Mouse (Mus musculus): ENCODE data around the gene Jaml.
"Not testable (repeated sequence)": the region's sequence is repeated elsewhere in the genome, so short reads cannot be mapped to it uniquely, and the experiment has no call there.

Jaml gene

DNA sequence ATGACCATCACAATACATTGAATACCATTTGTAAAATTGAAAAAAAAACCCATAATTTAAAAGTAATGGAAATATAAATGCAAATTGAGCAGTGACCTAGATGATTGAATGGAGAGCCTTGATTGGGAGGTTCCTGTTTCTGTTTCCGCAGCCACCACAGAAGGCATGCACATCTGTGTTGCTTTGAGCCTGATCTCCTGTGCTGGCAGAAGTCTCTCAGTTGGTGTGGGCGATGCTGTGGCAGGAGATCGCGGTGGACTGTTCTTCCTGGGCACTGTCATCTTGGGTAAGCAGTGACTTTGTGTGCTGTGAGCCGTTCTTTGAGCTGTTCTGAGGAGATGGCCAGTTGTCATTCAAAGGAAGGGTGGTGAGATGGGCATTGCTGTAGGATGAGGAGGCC, at the start of gene Jaml:
TSS of gene Jaml (plus strand) at position 173 of the 400 bp plus-strand sequence.
- no peak for DNase-seq (ENCODE audit: low read depth, low spot score)

DNA sequence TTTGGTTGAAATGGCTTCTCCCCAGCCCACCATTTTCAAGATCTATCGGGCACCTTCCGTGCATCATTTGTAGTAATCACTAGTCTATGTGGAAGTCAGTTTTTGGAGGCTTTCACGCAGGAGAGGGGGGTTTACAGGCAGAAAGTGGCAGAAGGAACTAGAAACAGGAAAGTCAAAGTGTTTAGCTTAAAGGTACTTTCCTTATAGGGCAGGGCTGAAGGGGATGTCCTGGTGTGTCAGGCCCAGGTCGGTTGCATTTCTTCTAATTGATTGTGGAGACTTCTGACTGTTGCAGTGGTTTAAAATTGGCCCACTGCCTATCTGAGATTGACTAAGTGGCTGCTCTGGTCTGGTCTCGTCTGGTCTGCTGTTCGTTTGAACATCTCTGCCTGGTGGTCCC, 48.6 kb upstream of the Jaml start:
- DNase-seq (ENCODE audit: low read depth, low spot score), result no peak

DNA sequence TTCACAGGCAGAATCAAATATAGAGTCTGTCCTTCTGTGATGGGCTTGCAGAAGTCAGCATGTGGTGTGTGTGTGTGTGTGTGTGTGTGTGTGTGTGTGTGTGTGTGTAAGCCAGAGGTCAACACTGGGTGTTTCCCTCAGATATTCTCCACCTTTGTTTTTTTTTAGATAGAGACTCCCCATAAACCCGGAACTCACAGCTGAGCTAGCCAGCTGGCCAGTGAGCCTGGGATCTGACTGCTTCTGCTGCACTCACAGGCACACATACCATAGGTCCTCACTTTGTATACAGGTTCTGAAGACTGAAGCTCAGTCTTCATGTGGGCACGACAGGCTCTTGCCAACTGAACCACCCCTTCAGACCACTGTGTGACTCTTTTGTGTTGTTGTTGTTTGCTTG, 46.7 kb upstream of the Jaml start:
- DNase-seq (ENCODE audit: low read depth, low spot score), result no peak

DNA sequence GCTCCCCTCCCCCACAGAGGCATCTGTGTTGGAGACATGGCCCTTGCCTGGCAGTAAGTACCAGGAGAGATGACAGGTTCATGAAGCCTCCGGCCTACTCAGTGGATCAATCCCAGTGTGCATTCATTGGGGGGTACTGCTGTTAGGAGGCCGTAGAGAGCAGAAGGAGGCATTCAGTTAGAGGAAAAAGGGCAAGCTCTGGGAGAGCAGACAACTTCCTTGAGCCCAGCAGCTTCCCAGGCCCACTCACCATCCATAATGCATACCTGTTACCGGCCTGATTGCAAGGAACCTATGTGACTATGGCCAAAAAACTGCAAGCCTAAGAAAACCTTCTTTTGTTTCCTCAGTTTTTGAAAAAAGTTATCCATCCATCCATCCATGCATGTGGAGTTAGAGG, 44.5 kb upstream of the Jaml start:
- no peak for DNase-seq (ENCODE audit: low read depth, low spot score)

DNA sequence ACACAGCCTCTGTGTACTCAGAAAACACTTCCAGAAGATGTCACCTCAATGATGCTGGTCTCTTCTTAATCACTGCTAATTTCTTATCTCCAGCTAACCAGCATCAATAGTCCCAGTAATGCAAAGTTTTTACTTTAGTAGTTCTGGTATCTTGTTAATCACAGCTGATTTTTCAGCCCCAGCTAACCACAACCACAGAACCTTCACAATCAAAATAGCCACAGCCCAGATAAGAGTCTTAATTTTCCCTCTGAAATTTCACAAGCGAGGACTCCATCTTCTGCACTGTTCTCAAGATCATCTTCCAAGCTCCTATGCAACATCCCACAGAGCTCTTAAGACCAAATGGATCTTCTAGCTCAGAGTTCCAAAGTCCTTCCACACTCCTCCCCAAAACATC, 41.2 kb upstream of the Jaml start:
- DNase-seq (ENCODE audit: low read depth, low spot score), result not testable (repeated sequence)

DNA sequence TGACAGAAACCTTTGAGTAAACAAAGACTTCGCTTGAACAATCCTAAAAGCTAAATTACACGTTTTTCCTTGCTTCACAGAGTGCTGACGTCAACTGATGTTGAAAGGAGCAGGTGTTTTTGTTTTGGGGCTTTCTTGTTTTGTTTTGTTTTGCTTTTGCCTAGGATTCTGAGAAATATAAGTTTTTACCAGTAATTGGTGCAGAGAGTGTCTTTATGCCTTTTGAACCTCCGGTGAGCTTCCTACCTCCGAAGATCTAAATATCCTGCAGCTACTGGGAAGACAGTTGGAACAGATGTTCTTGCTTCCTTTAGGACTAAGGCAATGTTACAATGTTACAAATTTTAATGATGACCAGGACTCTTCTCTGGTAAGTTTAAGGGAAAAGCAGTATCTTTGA, 39.5 kb upstream of the Jaml start, which contains the start of gene Mpzl2:
TSS of gene Mpzl2 (plus strand) at position 301 of the 400 bp plus-strand sequence.
- no peak for DNase-seq (ENCODE audit: low read depth, low spot score)

DNA sequence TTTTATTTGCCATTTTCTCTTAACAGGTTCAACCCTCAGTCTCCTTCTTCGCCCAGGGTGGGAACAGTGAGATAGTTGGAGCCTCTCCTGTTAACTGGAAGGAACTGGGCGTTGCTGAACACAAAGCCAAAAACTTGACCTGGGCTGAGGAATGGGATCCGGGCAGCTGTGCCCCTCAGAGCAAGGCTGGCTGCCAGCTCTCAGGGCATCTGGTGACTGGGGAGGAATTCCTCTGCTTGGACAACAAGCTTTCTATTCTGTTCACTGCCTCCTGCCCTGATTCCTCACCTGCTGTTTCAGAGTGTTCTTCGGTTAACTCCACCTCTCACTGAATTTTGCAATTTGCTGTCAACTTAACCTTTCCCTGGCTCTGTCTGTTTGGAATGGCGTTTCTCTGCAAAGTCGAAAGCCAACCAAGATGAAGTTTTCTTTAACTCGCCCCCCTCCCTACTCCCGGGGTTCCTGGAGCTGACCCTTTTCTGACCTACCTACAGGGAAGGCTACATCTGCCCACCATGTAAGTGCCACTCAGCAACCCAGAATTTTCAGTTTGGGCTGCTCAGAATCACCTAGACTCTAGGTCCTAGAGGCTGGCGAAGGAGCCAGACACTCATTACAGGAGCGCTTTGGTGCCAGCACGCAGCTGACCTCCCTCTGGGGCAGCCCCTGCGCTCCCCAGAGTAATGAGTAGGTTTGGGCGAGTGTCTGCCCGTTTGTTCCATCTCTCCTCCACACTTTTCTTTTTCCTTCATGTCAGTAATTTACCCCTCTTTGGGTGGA, 38.7 kb upstream of the Jaml start:
- no peak for DNase-seq (ENCODE audit: low read depth, low spot score)

DNA sequence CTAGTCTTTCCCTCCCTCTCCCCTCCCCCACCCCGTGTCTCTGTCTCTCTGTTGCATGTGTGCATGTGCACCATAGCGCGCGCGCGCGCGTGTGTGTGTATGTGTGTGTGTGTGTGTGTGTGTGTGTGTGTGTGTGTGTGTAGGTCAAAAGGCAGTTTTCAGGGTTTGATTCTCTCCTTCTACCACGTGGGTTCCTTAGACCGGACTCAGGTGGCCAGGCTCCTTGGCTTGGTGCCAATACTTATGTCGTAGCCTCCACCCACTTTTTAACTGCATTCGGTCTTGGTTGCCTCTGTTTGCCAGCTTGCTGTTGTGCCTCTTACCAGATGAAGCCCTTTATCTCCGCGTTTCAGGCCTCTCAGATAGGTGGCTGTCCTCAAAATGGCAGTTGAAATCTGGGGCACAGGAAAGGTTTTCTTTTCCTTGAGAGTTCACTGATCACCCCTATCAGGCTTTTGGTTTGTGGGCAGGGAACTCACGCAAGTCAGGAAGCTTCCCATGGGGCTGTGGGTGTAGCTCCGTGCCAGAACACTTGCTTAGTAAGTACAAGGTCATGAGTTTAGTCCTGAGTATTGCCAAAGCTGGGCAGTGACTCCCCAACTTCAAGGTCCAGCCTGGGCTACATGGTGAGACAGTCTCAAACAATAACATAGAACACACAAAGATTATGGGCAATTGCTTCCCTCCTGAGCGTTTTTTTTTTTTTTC, 37.7 kb upstream of the Jaml start:
- DNase-seq (ENCODE audit: low read depth, low spot score), result no peak

DNA sequence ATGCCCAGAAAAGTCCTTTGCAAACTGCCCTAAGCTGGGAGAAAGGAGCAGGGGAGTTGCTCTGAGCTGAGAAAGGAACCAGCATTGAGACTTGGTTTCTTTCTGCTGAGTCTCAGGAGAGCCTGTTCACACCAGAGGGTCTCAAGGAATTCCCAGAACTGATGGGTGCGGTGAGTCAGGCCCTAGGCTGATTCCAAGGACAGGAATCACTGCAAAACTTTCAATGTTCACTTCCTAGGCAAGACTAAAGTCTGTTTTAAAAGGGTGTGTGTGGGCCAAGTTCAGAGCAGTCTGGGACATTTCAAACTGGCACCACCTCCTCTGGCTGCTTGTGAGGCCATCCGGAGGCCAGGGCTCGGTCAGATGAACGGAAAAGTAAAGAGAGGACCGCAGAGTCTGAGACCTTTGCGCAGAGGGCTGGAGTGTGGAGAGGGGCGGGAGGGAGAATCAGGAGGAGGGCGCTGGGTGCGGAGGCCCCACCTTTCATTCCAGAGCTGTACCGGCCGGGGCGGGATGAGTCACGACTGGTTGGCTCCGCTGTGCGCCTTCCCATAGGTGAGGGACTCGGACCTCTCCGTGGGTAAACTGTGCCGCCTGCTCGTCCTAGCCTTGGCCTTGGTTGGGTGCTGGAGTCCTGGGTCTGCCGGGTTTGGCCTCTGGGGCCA, 36.8 kb upstream of the Jaml start:
- peak; percentile 33 for DNase-seq (ENCODE audit: low read depth, low spot score)

DNA sequence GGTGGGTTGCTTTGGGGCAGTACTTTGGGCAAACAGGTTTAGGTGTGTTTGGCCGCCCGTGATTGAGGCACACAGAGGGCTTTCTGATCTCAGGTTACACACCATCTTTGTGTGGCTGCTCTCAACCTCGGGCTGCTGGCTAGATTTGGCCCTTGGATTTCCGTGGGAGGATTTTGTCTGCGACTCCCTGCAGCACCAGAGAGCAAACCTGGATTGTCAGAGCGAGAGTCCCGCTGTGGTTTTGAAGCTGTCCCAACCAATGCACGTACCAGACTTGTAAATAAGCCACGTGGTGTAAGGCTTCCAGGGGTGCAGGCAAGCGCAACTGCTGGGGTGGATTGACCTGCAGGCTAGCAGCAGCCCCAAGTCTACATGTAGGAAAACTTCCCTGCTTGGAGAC, 36.0 kb upstream of the Jaml start:
- peak; percentile 15 for DNase-seq (ENCODE audit: low read depth, low spot score)

DNA sequence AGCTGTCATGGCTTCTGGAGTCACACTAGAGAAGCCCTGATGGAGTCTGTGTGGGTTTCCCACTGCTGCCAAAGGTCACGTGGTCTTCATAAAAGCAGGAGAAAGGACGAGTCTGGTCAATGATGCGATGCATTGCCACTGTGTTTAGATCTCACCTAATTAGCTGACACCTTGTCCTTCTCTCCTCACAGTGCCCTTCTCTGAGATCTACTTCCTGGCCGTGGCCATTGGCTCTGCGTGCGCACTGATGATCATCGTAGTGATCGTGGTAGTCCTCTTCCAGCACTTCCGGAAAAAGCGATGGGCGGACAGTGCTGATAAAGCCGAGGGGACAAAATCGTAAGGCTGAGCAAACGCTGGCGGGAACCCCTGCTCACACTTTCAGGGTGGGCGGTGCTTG, 32.0 kb upstream of the Jaml start:
- no peak for DNase-seq (ENCODE audit: low read depth, low spot score)

DNA sequence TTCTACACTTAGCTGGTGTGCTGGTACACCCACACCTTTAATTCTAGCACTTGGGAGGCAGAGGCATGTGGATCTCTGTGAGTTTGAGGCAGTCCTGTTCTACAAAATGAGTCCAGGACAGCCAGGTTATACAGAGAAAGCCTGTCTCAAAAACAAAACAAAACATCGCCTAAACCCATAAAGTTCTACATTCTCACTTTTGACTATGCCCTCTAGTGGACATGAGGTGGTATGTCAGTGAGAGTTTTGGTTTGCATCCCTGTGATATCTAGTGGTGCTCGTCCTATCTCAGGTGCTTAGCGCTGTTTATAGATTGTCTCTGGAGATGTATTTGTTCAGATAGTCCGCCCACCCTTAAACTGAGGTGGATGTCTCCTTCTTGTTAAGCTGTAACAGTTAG, 30.5 kb upstream of the Jaml start:
- DNase-seq (ENCODE audit: low read depth, low spot score), result peak; percentile 33

DNA sequence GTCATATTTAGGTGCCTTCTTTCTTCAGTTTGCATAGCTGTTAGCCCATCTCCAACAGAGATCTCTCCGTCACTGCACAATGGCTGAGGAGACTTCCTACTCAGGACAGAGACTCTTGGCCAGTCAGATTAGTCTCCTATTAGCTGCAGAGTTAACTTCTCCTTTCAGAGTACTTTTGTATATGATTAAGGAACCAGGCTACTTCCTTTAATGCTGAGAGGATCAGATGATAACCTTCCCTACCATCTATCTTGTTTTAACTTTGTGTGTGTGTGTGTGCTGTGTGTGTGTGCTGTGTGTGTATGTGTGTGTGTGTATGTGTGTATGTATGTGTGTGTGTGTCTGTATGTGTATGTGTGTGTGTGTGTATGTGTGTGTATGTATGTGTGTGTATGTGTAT, 29.3 kb upstream of the Jaml start:
- no peak for DNase-seq (ENCODE audit: low read depth, low spot score)

DNA sequence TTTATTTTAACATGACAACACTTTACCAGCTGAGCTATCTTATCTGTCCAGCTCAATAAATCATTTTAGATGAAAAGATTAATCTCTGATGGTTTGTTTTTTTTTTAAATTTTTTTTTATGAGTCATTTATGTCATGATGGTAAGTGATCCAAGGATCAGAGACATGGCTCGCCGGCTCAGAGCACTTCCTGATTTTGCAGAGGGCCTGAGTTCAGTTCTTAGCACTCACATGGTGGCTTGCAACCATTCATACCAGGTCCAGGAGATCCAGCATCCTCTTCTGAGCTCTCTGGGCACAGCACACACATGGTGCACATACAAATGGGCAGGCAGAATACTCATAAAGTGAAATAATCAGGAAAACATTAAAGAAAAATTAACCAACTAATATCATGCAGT, 28.7 kb upstream of the Jaml start:
- no peak for DNase-seq (ENCODE audit: low read depth, low spot score)

DNA sequence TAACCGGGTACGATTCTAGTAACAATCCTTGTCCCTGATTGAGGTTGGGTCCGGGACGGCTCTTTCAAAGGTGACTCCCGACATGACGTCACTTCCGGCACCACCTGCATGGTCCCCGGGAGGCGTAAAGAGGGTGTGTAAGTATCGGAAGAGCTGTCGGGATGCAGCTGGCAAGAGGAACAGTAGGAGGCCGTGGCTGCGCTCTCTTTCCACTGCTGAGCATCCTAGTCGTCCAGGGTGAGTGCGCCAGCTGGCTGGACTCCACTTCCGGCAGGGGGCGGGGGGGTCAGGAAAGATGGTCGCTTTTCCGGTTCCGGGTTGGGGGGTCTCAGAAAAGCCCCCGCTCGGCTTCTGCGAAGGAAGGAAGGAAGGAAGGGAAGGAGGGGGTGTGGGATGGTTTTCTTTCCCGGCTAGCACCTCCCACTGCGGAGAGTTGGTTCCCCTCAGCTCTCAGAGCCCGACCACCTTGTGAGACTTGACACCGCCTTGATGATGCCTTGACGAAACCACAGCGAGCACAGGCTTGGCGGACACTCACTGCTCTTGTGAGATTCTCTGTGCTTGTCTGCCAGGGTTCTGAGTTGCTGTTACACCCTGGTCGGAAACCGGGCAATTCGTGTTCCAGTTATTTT, 23.8 kb upstream of the Jaml start, which contains the start of gene Mpzl3:
TSS of gene Mpzl3 (plus strand) at position 105 of the 632 bp plus-strand sequence.
- DNase-seq (ENCODE audit: low read depth, low spot score), result peak; percentile 93

DNA sequence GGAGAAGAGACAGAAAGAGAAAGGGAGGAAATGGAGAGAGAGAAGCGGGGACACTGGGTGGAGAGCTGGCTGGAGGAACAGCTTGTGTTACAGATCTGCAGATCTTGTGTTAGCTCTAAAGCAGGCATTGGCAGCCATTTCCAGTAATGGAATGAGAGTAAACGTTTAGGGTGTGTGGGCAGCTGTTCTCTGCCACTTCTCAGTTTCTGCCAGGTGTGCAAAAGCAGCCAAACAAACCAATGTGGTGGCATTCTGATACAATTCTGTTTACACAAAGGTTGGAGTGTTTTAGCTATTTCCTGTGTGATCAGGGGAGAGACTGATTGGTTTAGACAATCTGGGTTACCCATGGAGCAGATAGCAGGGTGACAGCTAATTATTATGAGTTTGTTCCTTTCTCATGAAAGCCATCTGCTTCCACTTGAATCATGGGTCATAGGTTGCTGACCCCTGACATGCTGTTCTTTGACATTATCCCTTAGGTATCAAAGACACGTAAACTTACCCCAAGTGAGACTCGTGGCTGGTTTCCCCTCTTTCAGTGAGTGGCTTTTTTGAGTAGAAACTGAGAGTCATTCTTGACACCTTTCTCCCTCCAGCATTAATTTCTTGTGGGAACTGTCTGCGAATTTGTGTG, 20.6 kb upstream of the Jaml start:
- DNase-seq (ENCODE audit: low read depth, low spot score), result no peak

DNA sequence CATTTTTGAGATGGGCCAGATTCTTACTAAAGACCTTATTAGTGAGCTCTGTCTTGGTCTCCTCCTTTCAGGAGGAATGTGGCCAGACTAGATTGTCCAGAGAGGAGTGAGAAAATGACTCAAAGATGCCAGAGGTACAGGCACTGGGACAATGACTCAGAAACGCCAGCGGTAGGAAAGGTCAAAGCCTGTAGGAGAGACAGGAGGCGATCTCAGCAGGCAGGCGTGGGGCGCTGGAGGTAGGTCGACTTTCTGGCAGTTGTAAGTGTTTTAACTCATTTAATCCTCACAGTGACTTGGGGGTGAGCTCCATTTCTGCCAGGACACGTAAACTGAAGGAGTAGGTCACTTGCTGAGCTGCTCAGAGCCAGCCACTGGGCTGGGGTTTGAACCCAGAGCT, 18.8 kb upstream of the Jaml start:
- no peak for DNase-seq (ENCODE audit: low read depth, low spot score)

DNA sequence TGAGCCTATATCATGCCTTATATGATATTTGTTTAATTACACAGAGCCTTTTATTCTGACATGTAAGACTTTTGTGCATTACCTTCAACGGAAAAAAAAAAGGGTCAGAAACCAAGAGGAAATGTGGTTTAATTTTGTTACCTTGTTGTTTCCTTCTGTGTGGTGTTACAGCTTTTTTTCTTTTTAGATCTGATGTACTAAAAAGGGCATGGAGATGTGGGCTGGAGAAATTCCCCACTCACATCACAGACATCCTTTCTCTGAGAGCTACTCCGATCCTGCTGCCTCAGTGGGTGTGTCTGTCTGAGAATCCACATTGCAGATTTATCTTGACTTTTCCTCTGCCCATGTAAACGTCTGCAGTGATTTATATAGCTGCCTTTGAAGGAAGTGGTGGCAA, 16.3 kb upstream of the Jaml start:
- no peak for DNase-seq (ENCODE audit: low read depth, low spot score)

DNA sequence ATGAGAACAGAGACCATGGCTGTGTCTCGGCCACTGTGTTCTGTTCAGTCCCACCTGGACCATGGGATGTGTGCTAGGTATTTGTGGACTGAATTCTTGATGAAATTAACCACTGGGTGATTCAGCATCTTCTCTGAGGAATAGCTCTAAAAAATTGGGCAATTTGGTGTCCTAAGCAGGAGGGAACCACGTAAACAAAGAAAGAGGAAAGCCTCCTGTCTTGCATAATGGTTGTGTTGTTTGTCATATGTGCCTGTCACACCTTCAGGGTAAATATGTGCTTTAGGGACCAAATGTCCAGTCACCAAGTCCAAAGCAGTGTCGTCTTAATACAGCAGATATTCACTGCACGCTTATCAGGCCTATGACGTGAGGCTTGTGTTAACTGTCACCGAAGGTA, 14.6 kb upstream of the Jaml start:
- DNase-seq (ENCODE audit: low read depth, low spot score), result no peak

DNA sequence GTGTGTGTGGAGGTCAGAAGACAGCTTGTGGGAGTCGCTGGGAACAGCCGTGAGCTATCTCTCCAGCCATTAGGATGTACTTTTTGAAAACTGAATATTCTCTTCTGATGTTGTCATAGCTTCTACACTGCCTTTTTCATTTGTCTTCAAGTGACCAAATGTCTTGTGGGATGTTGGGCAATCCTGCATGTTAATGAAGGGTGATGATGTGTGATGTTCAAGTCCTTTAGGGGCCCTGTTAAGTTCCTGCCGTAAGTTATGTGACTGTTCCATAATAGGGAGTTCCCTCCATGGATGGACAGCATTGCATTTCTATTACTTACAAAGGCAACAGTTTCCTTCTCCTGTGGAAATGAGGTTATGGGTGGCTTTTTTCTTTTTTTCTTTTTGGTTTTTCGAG, 12.2 kb upstream of the Jaml start:
- no peak for DNase-seq (ENCODE audit: low read depth, low spot score)

DNA sequence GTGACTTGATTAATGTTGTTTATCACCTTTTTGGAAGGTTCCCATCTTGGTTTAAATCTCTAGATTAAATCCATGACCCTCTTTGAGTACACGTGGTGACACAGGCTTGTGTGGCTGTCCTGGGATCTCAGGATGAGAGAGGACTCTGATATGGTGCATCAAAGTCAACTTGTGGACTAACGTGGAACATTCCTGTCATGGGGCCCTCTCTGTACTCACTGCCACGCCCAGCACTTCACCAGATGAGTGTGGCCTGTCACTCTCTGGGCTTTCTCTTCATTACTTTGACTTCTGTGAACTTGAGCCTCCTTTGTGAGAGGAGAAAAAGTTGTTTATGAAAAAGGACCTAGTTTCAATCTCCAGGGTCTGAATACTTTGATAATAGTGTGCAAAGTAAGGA, 7.2 kb upstream of the Jaml start:
- DNase-seq (ENCODE audit: low read depth, low spot score), result no peak

DNA sequence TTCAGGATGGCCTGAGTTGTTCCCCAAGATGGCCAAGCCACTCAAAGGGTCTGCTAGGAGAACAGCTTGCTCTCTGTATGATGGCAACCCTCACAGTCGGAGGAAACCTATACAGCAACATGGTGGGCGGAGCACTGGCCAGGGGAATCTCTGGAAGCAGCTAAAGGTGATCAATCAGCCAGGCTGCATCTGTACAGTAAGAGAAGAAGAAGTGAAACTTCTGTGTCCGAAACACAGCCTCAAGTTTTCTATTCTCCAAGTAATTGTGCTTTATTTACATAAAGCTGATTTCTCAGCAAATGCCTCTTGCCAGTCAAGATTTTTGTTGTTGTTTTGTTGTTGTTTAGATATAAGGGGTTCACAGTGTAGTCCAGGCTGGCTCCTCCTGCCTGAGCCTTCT, 1.1 kb upstream of the Jaml start:
- no peak for DNase-seq (ENCODE audit: low read depth, low spot score)
